Mouse (Mus musculus) brain, embryonic 14.5 days (tissue): ENCODE results near the gene Col4a1.

Source experiments
- CTCF ChIP-seq: fragments of 200-500 bp; IDR thresholded peaks from 2 replicates; pipeline ENCODE4 v1.5.1; 2012; ENCODE audit warnings: inconsistent platforms, mild to moderate bottlenecking, moderate library complexity, borderline replicate concordance; ENCODE audit not compliant: insufficient read depth, insufficient read length; ENCODE audit errors: extremely low read depth
- POLR2A ChIP-seq: fragments of 200-500 bp; IDR thresholded peaks from 2 replicates; pipeline ENCODE4 v1.6.1; 2012; ENCODE audit warnings: mild to moderate bottlenecking, inconsistent platforms, borderline replicate concordance; ENCODE audit not compliant: poor library complexity, insufficient read depth, insufficient read length, severe bottlenecking; ENCODE audit errors: extremely low read depth

DNA sequence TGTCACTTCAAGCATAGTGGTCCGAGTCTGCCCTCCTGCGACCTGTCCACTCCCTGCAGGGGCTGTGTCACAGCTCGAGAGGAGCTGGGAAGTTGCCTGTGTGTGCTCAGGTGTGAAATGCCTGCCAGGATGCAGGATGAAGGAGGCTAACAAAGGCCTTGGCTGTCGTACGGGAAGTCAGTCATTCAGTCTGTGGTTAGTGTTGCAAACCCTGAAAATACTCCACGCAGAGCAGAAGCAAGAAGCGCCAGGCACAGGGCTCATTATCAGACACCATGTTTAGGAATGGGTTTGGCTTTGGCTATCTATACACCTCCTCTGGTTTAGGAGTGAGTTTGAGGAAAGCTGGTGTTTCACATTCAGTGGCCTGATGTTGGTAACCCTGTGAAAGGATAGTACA is 114.0 kb downstream of the Col4a1 start:
- TF ChIP-seq CTCF (no peak), POLR2A (no peak)
